Mouse (Mus musculus): ENCODE data around the gene Bmp7.

Gene Bmp7

DNA sequence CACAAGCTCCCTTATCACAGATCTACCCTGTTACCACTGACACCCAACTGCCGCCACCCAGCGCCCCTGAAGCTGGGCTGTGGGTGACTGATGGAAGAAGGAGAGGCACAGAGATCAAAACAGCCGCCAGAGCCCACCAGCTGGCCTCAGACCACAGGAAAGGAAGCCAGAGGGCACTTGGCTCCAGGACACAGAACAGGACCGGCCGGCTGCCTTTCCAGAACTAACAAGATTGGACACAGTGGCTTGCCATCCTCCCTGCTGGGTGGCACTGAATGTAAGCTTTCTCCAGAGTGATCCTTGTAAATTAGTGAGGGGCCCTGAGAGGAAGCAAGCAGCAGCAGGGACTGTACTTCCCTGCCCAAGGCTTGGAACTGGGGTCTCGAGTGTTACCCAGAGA lies 30.7 kb downstream of the Bmp7 start:
- no peak for DNase-seq (ENCODE audit: low spot score in 2 of 2)

DNA sequence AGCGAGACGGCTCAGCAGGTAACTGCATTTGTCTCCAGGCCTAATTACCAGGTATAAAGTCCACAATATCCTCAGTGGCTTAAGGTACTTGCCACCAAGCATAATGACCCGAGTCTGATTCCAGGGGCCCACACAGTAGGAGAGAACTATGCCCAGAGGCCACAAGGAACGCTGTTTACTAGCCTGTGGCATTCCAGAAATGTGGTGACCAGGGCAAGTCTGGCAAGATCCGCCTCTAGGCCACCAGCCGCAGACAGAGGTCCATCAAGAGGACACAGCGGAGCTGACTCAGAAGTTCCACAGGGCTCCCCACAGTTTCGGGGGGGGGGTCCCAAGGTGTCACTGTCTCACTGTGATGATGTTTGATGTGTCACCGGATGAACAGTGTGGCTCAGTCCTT lies 34.0 kb downstream of the Bmp7 start:
- DNase-seq (ENCODE audit: low spot score in 2 of 2): no peak

DNA sequence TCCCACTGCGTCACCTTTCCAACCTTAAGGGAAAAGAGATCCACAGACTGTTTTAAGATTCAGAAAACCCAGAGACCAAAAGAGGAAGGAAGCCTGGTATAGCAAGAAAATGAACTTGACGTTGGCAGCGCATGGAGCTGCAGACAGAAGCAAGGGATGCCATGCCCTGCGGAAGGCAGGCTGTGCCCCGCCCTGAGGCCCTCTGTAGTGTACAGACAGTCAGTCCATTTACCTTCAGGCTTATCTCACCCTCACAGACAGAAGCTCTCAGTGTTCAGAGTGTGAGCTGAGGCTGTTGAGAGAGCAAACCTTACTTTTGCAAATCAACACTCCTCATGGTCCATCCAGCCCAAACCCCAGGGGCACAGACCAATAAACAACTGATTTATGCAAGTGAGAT lies 35.1 kb downstream of the Bmp7 start:
- no peak for DNase-seq (ENCODE audit: low spot score in 2 of 2)

DNA sequence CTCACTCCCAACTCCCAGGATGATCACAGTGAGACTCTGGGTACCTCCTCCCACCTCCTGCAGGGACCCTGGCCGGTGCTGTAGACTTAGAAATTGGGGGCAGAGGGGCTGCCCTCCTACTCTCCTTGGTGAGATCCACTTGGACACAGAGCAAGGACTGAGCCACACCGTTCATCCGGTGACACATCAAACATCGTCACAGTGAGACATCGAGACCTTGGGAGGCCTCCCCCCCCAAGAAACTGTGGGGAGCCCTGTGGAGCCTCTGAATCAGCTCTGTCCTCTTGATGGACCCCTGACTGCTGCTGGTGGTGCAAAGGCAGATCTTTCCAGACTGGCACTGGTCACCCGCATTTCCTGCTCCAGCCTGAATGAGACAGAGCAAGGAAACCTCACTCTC lies 35.5 kb downstream of the Bmp7 start:
- DNase-seq (ENCODE audit: low spot score in 2 of 2): no peak

DNA sequence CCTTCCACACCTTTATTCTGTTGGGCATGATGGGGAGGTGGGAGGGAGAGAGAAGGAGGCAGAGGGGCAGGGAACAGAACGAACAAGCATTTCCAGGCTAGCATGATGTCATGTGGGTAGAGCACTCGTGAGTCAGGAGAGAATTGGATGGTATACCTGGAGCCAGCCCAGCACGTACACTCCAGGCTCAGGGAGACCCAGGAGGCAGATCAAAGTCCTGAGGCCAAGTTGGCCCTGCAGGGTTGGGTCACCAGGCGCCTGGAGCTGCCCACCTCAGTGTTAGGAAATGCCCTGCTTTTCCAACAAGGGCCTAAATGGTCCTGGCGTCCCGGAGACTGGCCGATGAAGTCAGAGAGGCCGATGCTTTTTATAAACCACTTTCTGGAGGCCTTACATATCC lies 36.6 kb downstream of the Bmp7 start:
- no peak for DNase-seq (ENCODE audit: low spot score in 2 of 2)

DNA sequence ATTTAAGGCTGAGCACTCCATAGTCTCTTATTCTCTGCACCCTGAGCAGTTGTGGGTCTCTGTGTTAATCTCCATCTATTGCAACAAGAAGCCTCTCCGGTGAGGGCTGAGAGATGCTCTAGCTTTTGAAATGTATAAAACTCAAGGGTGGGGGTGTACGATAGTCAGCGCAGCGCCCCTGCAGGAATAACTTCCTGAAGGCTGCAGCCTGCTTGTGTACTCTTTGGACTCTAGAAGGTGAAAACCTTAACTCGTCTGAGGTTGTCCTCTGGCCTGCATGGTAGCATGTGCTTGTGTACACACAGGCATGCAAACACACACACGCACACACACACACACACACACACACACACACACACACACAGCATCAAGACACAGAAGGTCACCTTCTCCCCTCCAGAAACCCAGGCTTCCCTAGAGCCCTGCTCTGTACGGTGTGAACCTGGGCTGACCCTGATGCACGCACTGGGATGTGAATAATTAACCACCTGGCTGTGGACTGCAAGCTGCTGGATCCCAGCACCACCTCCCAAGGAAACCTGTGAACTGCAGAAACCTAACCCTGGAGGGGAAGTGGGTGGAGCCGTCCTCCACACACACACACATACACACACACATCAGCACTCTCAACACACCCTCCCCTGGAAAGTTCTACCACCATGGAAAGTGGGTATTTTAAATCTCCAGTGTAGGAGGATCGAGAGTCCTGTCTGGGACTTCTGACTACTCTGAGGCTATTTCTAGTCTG lies 39.0 kb downstream of the Bmp7 start:
- DNase-seq (ENCODE audit: low spot score in 2 of 2): no peak

DNA sequence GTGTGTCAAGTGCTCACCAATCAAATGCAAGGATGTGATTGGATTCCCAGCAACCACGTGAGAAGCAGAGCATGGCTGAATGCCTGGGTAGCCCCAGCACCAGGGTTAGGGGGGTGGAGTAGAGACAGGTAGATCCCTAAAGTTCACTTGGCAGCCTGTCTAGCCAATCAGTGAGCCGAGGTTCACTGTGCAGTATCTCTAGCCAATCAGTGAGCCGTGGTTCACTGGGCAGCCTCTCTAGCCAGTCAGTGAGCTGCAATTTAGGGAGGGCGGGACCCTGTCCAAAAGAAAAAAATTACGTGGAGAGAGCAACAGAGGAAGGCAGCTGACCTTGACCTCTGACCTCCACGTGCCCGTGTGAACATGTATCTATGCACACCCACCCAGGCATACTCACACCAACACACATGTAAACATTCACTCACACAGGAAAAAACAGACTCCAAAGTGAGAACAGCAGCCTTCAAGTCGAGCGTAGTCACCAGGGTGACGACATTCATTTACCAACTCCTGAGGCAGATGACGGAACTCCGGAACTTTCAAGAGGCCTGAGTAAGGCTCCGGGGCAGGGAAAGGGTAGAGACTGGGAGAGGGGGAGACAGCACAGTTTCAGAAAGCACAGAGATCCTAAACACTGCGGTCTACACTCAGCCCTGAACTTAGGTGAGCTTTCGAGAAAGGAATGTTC lies 50.2 kb downstream of the Bmp7 start:
- DNase-seq (ENCODE audit: low spot score in 2 of 2): no peak

DNA sequence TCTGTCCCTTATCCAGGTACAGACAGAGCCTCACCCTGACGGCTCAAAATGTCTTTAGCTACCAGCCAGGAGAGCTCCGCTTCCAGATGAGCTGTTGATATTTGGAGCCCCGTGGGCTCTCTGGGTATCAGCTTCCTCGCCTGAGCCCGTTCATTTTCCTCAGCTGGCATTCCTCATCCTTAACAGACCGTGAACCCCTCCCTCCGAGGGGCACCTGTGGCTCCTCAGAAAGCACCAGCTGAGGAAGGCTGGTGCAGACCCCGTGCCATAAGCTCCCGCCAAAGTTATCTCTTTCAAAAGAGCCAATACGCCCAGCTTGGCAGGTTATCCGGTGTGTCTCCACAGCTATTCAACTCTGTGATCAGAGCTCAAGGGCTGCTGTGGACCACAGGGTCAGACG lies 50.9 kb downstream of the Bmp7 start:
- no peak for DNase-seq (ENCODE audit: low spot score in 2 of 2)

DNA sequence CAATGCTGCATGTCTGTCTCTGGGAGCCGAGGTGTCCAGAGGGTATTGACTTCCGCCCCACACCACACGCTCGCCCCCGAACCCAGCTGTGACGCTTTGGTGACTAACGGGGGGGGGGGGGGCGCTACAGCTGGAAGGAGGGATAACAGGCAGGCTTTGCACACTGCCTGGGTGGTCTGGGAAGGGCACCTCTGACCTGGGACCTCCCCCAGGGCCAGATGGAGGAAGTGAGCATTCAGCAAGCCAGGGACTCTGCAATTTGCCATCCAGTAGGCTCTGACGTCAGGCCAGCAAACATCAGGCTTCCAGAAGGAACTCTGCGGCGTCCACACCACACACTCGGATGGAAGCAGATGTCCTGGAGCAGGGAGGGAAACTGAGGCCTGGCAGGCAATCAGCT lies 52.0 kb downstream of the Bmp7 start:
- DNase-seq (ENCODE audit: low spot score in 2 of 2): no peak

DNA sequence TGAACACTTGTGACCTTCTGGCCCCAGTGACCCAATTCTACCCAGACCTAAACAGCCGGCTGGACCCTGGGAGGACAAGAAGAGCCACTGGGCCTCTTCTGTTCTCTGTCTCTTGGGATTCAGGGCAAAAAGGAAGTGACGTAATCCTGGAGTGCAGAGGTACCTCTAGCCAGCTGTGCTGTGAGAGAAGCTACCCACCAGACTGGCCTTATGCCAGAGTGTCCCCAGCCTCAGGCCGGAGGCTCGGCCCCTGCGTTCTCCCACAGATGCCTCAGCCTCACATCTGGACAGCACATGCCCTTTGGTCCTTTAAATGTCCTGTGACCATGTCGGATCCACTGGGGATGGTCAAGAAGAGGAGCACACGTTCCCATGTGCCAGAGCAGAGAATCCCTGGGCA lies 54.3 kb downstream of the Bmp7 start:
- DNase-seq (ENCODE audit: low spot score in 2 of 2): no peak

DNA sequence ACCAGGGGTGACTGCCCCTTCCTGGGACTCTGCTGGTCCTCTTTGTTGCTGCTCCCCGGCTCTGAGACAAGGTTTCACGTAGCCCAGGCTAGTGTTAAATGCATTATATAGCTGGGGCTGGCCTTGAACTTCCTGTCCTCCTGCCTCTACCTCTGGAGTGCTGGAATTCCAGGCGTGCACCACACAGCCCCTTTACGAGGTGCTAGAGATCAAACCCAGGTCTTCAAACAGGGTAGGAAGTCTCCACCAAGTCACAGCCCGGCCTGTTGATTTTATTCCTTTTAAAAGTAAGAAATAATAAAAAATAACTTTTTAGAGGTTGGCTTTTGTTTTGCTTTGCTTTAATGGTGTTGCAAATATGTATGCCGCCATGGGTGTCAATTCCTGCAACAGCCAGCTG lies 55.5 kb downstream of the Bmp7 start:
- no peak for DNase-seq (ENCODE audit: low spot score in 2 of 2)

DNA sequence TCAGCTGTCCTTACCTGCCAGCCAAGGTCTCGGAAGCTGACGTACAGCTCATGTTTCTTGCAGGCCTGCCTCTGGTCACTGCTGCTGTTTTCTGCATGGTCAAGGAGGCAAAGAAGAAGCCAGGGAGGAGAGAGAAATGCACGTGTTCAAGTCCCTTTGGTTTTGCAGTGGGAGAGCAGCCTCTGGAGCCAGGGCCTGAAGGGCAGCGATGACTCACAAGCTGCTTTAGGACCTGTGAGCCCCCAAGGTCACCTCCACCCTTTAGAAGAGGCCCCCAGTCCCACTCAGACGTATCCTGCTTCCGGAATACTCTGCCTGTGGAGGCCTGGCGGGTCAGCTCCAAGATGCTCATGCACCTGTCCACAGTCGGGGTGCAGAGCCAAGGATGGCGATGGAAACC lies 64.9 kb downstream of the Bmp7 start:
- DNase-seq (ENCODE audit: low spot score in 2 of 2): no peak

DNA sequence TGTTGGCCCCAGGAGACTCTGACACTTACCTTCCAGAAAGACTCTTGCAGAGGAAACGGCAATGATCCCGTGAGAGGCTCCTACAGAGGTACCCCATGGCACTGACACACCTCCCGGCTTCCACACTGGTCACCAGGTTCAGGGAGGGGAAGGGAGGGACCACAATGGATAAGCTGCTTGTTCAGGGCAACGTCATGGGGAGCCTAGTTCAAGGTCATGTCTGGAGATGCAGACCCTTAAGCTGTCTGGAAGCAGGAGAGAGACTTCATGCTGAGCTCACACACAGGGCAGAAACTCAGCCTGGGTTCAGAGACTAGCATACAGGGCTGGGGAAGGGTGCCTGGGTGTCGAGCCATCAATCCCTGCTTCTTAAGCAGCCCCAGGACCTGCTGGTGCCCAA lies 73.8 kb downstream of the Bmp7 start:
- no peak for DNase-seq (ENCODE audit: low spot score in 2 of 2)

DNA sequence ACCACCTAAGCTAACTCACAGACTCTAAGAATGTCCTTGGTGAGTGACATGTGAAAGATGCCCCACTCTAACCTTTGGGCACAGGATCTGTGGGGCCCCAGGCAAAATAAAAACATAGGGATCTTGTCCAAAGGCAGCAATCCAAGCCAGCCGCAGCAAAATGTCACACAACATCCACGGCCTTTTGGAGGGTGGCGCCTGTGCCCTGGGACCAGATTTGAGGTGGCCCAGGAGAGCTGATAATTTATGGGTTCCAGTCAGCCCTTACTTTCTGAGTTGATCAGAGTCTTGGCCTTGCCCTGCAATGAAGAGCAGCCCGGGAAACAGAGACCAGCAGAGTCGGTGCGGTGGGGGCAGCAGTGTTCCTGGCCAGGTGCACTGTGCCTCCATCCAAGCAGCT lies 75.0 kb downstream of the Bmp7 start:
- no peak for DNase-seq (ENCODE audit: low spot score in 2 of 2)

DNA sequence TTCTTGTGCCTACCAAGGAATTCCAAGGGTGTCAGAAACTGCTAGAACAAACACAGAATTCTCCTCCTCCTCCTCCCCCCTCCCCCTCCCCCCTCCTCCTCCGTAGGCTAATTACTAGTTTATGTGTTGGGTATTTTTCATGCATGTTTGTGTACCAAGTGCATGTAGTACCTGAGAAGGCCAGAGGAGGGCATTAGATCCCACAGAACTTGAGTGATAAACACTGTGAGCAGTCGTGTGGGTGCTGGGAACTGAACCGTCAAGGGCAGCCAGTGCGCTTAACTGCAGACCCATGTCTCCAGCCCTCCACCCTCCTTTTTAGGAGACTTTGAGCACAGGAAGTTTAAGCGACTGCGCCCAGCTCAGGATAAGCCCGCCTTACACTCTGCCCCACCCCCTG lies 75.6 kb downstream of the Bmp7 start:
- DNase-seq (ENCODE audit: low spot score in 2 of 2): no peak

DNA sequence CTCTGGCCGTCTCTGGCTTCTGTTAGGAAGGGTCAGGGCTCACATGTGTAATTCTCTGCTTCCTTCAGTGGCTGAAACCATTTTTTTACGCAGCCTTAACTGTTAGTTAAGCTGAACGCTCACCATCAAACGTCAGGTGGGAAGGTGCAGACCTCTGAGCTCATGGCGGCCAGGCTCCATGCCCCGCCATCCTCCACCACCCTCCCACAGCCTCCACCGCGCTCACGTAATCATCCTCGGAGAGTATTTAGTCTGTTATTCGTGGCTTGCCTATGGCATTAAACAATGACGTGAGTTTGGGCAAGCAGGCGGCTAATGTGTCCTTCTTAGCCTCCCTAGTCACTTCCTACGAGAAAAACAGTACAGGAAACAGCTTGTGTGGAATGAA lies 76.7 kb downstream of the Bmp7 start:
- DNase-seq (ENCODE audit: low spot score in 2 of 2): no peak

DNA sequence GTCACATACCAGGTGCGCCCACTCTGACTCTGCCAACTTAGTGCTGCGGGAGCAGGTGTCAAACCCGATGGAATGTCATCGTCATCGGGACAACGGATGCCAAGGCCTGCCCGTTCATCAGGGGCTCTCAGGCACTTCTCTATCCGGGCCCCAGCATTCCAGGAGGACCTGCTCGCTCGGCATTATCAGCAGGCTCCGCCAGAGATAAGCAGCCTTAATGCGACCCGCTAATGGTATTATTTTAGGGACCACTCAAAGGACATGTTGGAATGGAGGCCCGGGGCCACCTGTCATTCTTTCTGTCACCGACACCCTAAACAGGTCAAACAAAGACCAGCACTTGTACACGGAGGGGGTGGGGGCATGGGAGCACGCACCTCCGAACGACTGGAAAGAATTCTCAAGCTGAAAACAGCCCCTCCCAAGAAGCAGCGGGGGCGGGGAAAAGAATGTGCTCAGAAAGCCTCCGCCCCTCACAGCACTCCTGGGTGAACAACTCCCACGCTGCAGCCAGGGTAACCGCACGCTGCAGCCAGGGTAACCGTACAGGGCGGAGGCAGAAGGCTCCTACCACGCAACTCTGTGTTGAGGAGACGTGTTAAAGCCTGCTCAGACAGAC lies 77.2 kb downstream of the Bmp7 start:
- no peak for DNase-seq (ENCODE audit: low spot score in 2 of 2)

DNA sequence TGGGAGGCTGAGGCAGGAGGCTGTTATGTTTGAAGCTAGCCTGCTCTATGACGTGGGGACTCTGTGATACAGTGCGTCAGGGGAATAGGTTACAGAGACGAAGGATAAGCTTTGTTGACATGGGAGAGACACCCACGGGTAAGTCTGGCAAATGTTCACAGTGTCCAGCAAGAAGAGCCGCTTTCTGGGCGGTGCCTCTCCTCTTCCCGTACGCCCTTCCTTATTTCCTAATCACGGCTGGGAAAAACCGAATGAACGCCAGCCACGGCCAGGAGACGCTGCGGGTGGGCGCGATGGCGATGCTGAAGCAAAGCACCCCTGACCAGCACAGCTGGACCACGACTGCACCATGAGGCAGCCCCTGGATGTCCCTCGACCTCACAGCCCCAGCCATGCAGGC lies 77.7 kb downstream of the Bmp7 start:
- DNase-seq (ENCODE audit: low spot score in 2 of 2): no peak

DNA sequence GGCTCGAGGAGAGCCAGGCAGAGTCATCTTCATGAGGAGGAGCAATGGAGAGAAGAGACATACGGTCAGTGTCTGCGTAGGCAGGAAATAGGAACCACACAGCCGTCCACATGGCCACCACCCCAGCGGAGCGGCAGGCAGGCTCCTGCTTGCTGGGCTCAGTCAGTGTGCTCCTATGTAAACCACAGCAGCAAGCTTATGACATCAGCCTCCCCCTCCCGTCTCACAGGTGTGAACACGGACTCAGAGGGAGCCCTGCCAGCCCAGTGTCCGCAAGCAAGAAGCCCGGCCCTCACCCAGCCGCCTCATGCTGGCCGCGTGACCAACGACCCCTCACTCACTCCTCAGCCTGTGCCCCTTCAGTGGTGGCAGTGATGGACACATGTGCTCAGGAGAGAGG lies 78.5 kb downstream of the Bmp7 start:
- DNase-seq (ENCODE audit: low spot score in 2 of 2): no peak

DNA sequence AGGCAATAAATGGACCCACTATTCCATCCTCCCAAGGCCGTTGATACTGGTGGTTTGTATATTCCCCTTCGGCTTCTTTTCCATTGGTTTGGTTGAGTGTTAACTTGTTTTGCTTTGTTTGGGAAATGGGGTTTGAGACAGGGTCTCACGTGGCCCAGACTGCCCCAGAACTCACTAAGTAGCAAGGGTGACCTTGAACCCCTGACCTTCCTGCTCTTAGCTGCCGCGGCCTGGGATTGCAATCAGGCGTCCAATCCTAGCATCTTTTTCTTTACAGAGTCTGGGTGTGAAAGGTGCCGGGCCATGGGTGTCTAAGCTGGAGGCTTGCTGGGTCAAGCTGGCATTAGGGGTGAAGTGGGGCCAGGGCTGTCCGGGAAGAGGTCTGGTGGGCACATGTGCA lies 79.5 kb downstream of the Bmp7 start:
- DNase-seq (ENCODE audit: low spot score in 2 of 2): no peak

DNA sequence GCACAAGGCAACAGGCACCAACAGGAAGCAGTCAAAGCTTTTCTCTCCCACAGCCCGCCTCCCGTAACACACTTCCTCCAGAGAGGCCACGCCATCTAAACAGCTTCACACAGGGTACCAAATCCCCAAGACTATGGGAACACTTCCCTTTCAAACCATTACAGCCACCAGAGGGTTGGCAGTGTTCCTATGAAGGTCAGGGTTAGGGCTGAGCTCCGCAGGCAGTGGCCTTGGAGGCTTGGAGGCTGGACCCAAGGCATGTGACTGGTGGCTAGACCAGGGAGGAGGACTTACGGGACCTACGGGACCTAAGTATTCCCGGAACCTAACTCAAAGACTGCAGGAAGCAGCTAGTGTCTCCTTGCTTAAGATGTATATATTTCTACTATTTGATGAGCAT lies 80.0 kb downstream of the Bmp7 start:
- DNase-seq (ENCODE audit: low spot score in 2 of 2): no peak

DNA sequence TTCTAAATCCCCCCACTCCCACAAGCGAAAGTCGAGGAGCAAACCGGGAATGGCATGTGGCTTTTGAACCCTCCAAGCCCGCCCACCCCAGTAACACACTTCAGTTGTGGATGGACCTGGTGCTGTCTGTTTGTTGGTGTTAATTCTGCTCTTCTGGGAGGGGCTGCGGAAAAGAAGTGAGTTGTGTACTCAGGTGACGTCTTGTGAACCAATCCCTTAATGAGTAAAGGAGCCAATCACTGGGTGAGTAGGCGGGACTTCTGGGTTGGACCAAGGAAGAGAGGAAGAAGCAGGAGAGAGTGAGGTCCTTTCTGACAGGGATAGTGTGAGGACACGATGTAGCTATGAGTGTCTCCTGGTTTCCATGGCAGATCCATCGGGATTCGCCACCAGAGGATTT lies 83.1 kb downstream of the Bmp7 start:
- DNase-seq (ENCODE audit: low spot score in 2 of 2): no peak

DNA sequence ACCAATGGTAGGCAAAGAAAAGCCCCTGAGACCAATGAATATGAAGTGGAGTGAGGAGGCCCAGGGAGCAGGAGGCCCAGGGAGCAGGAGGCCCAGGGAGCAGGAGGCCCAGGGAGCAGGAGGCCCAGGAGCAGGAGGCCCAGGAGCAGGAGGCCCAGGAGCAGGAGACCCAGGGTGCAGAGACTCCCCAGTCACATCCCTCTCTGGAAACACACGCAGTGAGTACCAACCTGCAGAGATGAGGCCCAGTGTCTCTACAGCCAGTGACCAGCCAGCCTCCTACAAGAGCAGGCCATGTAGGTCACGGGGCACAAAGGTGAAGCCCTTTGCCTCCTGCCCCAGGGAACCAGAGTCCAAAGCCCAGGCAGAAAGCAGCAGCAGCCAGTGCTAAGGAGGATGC lies 83.6 kb downstream of the Bmp7 start:
- DNase-seq (ENCODE audit: low spot score in 2 of 2): no peak
